Mouse (Mus musculus) left cerebral cortex, postnatal 4 days (tissue): ENCODE results near the gene Tpm4. TPM values are rescaled to one million over a fixed set of nuclear protein-coding genes. Genes with fewer than 3 reads are reported as not detected.

Experiments used
- DNase-seq: peaks from one replicate; pipeline ENCODE4 v3.0.0-alpha.2; 2022
- intact Hi-C: fragments of 180-260 bp; cut with DNase I; formaldehyde crosslinking; loops from one replicate; pipeline ENCODE4 v1.15.1; 2025
- total RNA-seq, 2 experiments: library from RNA; stranded (reverse); gene quantifications; 2 replicates each; pipeline ENCODE4 v1.2.3; 2021

Tpm4 gene
- total RNA-seq, 2 experiments from 2014 or later, result 74.1 to 78.5 TPM

DNA sequence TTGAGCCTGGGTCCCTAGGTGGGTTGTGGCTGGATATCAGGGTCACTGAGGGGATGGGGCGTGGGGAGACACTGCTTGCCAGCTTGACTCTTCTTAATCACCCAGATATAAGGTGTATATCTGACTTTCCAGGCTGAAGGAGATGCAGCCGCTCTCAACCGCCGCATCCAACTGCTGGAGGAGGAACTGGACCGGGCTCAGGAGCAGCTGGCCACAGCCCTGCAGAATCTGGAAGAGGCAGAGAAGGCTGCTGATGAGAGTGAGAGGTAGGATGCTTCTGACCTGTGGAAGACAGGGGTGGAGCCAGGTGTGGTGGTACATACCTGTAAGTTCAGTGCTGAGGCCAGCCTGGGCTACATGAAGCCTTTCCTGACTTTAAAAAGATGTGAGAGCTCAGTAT lies 3.7 kb downstream of the Tpm4 start:
- intact Hi-C loops, result no loop called here
- DNase-seq, result no peak

- DNase-seq, result no peak
- intact Hi-C loops, result no loop called here
These were observed 8.6 kb downstream of the Tpm4 start for GRCm38 (mm10) chr8:72143256-72143824.

DNA sequence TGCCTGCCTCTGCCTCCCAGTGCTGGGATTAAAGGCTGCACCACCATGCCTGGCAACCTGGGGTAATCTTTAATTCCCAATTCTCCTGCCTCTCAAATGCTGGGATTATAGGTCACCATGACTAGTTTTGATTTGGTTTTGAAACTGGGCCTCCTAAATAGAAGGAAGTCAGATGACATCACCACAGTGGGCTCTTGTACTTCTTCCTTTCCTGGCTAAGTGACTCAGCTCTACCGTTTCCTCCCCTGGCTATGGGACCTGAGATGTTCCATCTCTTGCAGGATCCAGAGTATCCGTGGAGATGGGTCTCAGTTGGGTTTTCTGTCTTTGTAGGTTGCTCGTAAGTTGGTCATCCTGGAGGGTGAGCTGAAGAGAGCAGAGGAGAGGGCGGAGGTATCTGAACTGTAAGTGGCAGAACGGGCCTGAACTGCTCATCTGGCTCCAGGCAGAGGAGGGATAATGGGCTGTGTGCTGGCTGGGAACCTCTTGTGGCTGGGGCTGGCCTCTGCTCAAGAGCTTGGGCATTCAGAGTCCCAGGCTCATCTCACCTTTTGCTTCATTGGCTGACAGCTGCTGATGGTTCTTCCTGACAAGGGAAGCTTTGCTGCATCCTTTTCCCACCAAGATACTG lies 9.7 kb downstream of the Tpm4 start:
- DNase-seq, result no peak
- intact Hi-C loops, result no loop called here

DNA sequence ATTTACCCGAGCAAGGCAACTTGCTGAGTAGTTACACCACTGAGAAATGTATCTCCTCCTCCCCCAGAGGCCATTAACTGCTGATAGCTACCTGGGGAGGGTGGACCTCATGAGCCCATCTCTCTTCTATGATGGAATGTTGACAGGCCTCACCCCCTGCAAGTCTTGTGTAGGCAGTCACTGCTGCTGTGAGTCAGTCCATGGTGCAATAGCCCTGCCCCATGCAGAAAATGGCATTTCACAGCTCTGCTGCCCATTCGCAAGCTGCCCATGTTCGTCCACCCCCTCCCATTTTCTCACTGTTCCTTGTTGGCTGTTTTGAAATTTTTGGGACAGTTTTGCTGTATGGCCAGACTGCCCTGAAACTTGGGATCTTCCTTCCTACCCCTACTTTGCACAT lies 10.7 kb downstream of the Tpm4 start:
- no peak for DNase-seq

GRCm38 (mm10) chr8:72146056-72146455 lies 11.3 kb downstream of the Tpm4 start:
- intact Hi-C loops, result no loop called here
- no peak for DNase-seq

More for the DNA sequence above, 10.7 kb downstream of the Tpm4 start:
- intact Hi-C loops, result no loop called here

DNA sequence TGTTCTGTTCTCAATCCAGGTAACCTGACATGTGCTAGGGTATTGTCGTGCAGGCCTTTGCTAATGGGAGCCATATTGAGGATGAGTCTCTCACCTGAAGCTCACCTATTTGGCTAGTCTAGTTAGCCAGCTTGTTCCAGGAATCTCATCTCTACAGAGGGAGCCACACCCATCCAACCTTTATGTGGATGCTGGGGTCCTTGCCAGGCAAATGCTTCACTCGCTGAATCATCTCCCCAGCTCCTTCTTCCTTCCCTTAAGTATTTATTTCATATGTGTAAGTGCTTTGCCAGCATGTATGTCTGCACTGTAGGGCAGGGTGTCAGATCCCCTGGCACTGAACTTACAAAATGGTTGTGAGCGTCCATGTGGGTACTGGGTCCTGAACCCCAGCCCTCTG lies 11.8 kb downstream of the Tpm4 start:
- intact Hi-C loops, result no loop called here
- no peak for DNase-seq

- DNase-seq, result no peak
- intact Hi-C loops, result no loop called here
These were observed 12.5 kb downstream of the Tpm4 start for GRCm38 (mm10) chr8:72147266-72147665.

DNA sequence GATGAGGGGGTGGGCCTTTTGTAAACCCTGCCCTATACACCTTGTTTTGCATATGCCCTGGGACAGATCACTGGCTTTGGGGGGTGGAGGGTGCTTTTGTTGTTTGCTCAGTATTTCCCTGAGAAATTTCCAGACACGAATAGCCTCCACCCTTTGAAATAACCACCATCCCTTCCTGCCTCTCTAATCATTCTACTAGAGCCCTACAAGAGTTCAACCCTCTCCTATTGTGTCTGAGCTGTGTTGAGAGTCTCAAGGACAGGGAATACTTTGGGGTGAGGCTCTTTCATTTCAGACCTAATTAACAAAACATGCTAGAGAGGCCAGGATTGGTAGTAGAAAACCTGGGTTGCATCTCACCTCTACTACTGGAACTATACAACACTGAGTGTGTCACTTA lies 14.3 kb downstream of the Tpm4 start:
- intact Hi-C loops, result no loop called here

DNA sequence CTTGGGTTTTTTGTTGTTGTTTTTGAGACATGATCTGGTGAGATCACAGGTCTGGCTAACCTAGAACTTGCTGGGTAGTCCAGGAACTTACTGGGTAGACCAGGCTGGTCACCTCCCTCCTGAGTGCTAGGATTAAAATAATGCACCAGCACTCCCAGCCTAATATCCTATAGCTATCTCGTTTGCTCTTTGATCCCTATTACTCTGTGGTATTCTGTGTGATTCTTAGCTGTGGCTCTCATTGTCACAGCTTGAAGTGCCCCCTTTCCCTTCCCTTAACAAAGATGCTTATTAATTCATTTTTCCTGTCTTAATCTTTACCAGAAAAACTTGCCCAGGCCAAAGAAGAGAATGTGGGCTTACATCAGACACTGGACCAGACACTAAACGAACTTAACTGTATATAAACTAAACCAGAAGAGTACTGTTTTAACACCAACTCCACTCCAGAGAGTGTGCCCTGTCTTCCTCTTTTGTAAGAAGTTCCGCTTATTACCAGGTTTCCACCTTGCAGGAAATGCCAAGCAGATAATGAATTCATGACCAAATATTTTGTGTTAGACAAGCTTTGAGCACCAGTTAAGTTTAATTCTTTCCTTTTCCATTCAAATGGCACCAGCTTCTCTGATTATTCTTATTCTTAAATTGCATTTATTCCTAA lies 16.8 kb downstream of the Tpm4 start:
- DNase-seq, result no peak
- intact Hi-C loops, result no loop called here

More for the DNA sequence above, 14.3 kb downstream of the Tpm4 start:
- no peak for DNase-seq

DNA sequence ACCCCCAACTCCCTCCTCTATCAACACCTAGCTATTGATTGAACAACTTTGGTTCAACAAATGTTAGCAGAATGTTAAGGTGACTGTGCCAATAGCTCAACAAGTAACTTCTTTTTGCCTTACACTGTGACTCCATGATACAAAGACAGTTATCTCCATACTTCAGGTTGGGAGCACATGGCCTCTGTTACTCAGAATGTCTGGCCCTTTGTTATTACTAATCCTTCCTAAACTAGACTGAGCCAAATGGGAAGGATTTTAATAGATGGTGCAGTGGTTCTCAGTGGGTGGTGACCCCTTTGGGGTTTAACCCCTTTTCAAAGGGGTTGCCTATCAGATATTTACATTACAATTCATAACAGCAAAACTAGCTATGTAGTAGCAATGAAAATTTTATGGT lies 18.6 kb downstream of the Tpm4 start:
- DNase-seq, result no peak
- intact Hi-C loops, result no loop called here

DNA sequence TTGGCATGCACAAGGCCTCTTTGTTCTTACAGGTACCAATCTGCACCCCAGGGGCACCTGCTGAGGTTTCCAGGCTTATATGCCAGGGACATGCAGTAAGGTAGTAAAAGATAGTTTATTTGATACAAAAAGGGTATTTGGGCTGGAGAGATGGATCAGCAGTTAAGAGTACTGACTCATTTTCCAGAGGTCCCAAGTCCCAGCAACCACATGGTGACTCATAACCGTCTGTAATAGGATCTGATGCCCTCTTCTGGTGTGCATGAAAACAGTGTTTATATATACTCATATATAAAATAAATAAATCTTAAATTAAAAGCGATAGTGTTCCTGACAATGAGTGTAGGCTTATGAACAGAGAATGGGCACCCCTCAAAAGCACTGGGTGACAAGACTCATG lies 23.3 kb downstream of the Tpm4 start:
- intact Hi-C loops, result no loop called here
- no peak for DNase-seq

GRCm38 (mm10) chr8:72158726-72159125 lies 24.0 kb downstream of the Tpm4 start:
- intact Hi-C loops, result no loop called here
- no peak for DNase-seq

- no peak for DNase-seq
- intact Hi-C loops, result no loop called here
These were observed 25.2 kb downstream of the Tpm4 start for GRCm38 (mm10) chr8:72160007-72160406.

DNA sequence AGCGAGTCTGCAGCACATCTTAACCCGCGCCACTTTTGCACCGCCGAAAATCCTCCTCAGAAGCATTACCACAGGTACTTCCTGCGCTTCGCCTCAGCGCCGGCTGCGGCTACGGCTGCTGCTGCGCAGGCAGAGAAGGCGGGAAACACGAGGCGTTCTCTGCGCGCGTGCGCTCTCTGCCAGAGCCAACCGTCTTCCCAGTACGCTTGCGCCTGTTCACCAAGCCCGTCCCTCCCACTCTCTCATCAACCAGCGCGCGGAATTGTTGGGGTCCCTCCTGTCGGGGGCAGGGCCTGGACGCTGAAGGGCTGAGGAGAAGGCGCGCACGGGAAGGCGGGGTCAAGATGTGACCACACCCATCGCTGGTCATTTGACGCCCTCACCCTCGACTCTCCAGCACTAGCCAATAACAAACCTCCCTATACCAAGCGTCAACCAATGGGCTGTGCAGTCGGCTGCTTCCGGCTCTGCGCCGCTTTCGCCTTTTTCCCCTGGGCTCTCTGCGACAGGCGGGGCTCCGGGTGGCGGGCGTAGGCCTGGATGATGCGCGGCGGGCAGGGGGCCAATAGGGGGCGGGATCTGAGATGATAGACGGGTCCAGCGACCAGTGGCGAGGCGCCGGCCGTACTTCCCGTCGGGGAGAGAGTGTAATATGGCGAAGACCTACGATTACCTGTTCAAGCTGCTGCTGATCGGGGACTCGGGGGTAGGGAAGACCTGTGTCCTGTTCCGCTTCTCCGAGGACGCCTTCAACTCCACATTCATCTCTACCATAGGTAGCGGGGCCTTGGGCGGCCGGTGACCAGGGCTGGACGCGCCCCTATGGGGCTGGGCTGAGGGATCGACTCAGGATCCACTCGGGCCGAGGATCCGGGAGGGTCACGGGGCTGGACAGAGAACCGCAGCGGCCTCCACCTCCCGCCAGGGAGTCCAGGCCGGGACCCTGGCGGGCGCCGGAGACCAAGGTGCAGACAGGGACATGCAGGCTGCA lies 26.2 kb downstream of the Tpm4 start, which contains the start of gene Rab8a:
Gene Rab8a (plus strand): TSS at position 494 of the 991 bp plus-strand sequence.
- intact Hi-C loops, result no loop called here
- peak; percentile 100 for DNase-seq

DNA sequence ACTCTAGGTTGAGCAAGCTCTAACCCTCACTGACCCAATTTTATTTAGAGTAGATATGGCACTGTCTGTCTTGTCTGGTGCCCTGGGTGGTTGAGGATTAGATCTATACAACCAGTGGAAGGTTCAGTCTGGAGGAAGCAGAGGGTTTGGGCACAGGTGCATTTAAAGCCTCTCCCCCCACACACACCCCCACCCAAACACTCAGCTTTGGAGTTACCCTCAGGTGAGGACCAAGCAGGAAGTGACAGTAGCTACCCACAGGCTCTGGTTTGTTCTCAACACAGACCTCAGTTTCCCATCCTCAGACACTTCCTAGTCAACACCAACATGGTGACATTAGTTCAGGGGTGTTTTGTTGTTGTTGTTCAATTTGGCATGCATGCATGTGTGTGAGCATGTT lies 28.0 kb downstream of the Tpm4 start:
- DNase-seq, result no peak
- intact Hi-C loops, result no loop called here

DNA sequence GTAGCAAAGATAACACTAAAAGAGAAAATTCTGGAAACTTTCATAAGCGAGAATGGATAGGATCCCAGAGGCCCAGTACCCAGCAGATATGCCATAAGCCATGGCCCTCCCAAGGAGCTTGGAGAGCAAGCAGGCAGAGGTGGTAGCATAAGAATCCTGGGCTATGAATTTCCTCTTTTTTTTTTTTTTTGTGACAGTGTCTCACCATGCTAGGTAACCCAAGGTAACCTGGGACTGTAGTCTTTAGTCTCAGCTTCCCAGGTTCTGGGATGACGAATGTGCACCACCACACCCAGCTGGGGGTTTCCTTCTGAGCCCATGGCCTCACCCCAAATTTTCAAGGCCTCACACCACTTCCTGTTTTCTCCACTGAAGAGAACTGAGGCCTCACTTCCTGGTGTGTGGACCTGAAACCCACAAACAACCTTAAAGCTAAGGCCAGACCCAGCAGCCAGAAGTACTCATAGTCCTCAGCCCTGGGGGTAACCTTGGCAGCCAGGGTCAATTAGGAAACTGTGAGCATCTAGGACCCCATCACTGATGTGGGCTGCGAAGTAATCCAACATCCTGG lies 34.4 kb downstream of the Tpm4 start:
- intact Hi-C loops, result no loop called here
- DNase-seq, result no peak

GRCm38 (mm10) chr8:72169681-72170249 lies 35.0 kb downstream of the Tpm4 start:
- intact Hi-C loops, result loop anchor here (10.0 kb wide), 1 partner anchor 195 kb away; no protein-coding TSS in a partner anchor
- DNase-seq, result no peak

- intact Hi-C loops, result loop anchor here (10.0 kb wide), 1 partner anchor 187 kb away; no protein-coding TSS in a partner anchor
- peak; percentile 86 for DNase-seq
These were observed 42.7 kb downstream of the Tpm4 start for GRCm38 (mm10) chr8:72177346-72177925.

DNA sequence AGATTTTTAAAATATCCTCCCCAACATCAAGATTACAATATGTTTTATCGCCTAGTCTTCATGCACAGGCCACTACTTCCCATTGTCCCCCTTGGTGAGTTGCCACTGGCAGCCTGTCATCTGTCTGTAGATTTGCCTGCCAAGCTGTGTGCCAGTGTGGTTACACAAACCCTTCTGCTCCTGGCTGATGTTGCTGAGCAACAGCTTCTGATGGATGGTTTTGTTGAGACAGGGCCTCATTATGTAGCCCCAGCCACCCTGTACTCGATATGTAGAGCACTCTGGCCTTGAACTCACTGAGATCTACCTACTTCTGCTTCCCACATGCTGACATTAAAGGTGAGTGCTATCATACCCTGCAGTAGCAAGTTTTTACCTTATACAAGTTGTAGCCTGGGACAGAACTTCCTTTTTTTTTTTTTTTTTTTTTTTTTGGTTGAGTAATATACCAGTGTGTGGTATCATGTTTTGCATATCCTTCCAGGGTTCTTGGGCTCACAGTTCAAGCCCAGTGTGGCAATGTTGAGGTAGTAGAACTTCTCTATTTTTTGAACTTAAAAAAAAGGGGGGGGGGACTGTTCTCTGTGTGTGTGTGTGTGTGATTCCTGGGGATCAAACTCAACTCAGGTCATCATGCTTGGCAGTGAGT lies 48.9 kb downstream of the Tpm4 start:
- peak; percentile 32 for DNase-seq
- intact Hi-C loops, result no loop called here
